Mouse (Mus musculus) forebrain, embryonic 15.5 days (tissue): ENCODE data around the gene Vps4b. TPM values are rescaled to one million over a fixed set of nuclear protein-coding genes. Genes with fewer than 3 reads are reported as not detected.

Experiments
- ATAC-seq: fragments of 200-750 bp; cut with Nextera tagmentation; replicated peaks from 2 replicates; pipeline ENCODE4 v1.8.0; 2017; ENCODE audit warnings: mild to moderate bottlenecking, moderate TSS enrichment, moderate library complexity
- H3K27ac ChIP-seq: fragments of 300-500 bp; sonication (generic); replicated peaks from 2 replicates; pipeline ENCODE4 v1.5.1; 2015; ENCODE audit warnings: mild to moderate bottlenecking, inconsistent platforms
- H3K27me3 ChIP-seq: fragments of 300-500 bp; sonication (generic); 2 replicates; pipeline ENCODE4 v1.6.1; 2015; ENCODE audit warnings: inconsistent platforms
- H3K36me3 ChIP-seq: fragments of 300-500 bp; sonication (generic); 2 replicates; pipeline ENCODE4 v1.6.1; 2015; ENCODE audit warnings: mild to moderate bottlenecking, inconsistent platforms
- H3K4me1 ChIP-seq: fragments of 300-500 bp; sonication (generic); 2 replicates; pipeline ENCODE4 v1.6.1; 2015; ENCODE audit warnings: inconsistent platforms
- H3K4me2 ChIP-seq: fragments of 300-500 bp; sonication (generic); replicated peaks from 2 replicates; pipeline ENCODE4 v1.6.1; 2015; ENCODE audit warnings: mild to moderate bottlenecking, inconsistent platforms
- H3K4me3 ChIP-seq: fragments of 300-500 bp; sonication (generic); 2 replicates; pipeline ENCODE4 v1.5.1; 2015; ENCODE audit warnings: mild to moderate bottlenecking, inconsistent platforms
- H3K9ac ChIP-seq: fragments of 300-500 bp; sonication (generic); replicated peaks from 2 replicates; pipeline ENCODE4 v1.6.1; 2015; ENCODE audit warnings: mild to moderate bottlenecking, inconsistent platforms
- H3K9me3 ChIP-seq: fragments of 300-500 bp; sonication (generic); 2 replicates; pipeline ENCODE4 v1.6.1; 2016; ENCODE audit warnings: inconsistent platforms
- WGBS: fragments of 180-500 bp; shearing (Covaris S2); methylation state at CpG from one replicate; pipeline ENCODE4 v1.1.7; 2015; ENCODE audit warnings: mixed read lengths; 5-methylcytosine and 5-hydroxymethylcytosine counted together
- polyA plus RNA-seq: library from polyadenylated mRNA; unstranded; fragments of >200 nt; fragmentation: Nextera tagmentation; extraction: Ambion mirVana; gene quantifications from 2 replicates; pipeline ENCODE4 v1.2.1, GENCODE M21; 2015

Vps4b gene
- polyA plus RNA-seq, 1 experiment from 2014 or later = 44.8 TPM

DNA sequence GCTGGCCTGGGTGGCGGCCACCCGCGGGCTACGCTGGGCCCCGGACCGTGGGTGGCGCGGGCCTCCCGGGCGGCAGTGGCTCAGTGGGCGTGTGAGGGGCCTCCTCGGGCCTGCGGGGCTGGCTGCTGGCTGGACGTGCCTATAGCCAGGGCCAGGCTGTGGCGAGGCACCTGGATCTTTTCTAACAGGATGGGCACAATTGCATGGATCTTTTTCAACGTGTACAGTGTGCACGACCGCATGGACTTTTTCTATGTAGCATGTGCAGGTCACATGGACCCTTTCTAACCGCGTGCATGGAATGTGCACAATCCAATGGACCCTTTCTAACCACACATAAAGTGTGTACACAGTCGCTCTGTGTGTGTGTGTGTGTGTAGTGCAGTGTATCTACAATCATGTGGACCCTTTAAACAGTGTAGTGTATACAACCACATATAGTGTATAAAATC, 82.0 kb downstream of the Vps4b start:
- Histone ChIP-seq H3K36me3 (no peaks in the 10 kb centered on the region), H3K27me3 (no peaks in the 10 kb centered on the region), H3K4me3 (peak overlapping the region; percentile 84), H3K9me3 (no peaks in the 10 kb centered on the region), H3K27ac (peak overlapping the region; percentile 92), H3K4me1 (peaks cover 29% of the 10 kb centered on the region), H3K4me2 (peak overlapping the region; percentile 90), H3K9ac (peak overlapping the region; percentile 94)
- WGBS = 4% methylated on average over 21 of the region's 21 CpGs
- ATAC-seq = peak; percentile 69

Other genes starting within 250 kb of the Vps4b start
- 13.2 and 15.3 TPM in 2 replicates for gene Bcl2, start 82.5 kb downstream of the Vps4b start, polyA plus RNA-seq
- 13.0 and 14.4 TPM in 2 replicates for gene Kdsr, start 37.0 kb downstream of the Vps4b start, polyA plus RNA-seq
- gene Serpinb5, start 64.4 kb upstream of the Vps4b start, polyA plus RNA-seq = not detected in 2 replicates
- gene Serpinb12, start 137.7 kb upstream of the Vps4b start, polyA plus RNA-seq = not detected in 2 replicates
- not detected in 2 replicates for gene Serpinb13, start 184.3 kb upstream of the Vps4b start, polyA plus RNA-seq